ENCODE assay signal across 28 mouse cellular contexts in genomic region chr7:125583325-125584004, GRCm38 (mm10). TPM values are rescaled to one million over a fixed set of nuclear protein-coding genes. Genes with fewer than 3 reads are reported as not detected.
DNase-seq lines count a peak whose midpoint lies in the region; ATAC-seq and TF ChIP-seq lines count a peak whose summit lies in the region.
"Had no signal": no experiment of that assay in that cellular context is flagged by ENCODE, and none has a peak within 500 bp of the region (broad histone marks: within the 10 kb centered on the region; RNA-seq: fewer than 3 reads in every experiment).

No protein-coding gene starts in this region.

- no peak overlapping the region for H3K9ac ChIP-seq in intestine, postnatal 0 days (ENCODE audit: low read depth, low read length)
- no peak overlapping the region for H3K9ac ChIP-seq in intestine, embryonic 16.5 days (ENCODE audit: low read depth, low read length)
- H3K9ac ChIP-seq: forebrain, embryonic 15.5 days; hindbrain, embryonic 14.5 days; neural tube, embryonic 12.5 days had no signal

- H3K27me3 ChIP-seq in intestine, postnatal 0 days (replicated peaks; ENCODE audit: control insufficient read depth, insufficient read depth, low read length), result no peaks in the 10 kb centered on the region
- no peaks in the 10 kb centered on the region for H3K27me3 ChIP-seq in intestine, embryonic 16.5 days (replicated peaks; ENCODE audit: control insufficient read depth, insufficient read depth, low read length)
- H3K27me3 ChIP-seq: forebrain, embryonic 15.5 days; megakaryocyte, embryonic 14.5 days; neural tube, embryonic 12.5 days had no signal

- no peak for ATAC-seq in intestine, postnatal 0 days
- ATAC-seq in intestine, embryonic 16.5 days, result no peak
- peak; percentile 32; the same call in 1 of the 2 replicates for ATAC-seq in megakaryocyte progenitor cell, adult 5-6 weeks (replicated peaks; ENCODE audit: poor library complexity)
- ATAC-seq: forebrain, embryonic 15.5 days had no signal

- H3K9me3 ChIP-seq in intestine, postnatal 0 days (ENCODE audit: control insufficient read depth), result no peaks in the 10 kb centered on the region
- no peaks in the 10 kb centered on the region for H3K9me3 ChIP-seq in intestine, embryonic 16.5 days (ENCODE audit: control insufficient read depth, low read length)
- H3K9me3 ChIP-seq: forebrain, embryonic 15.5 days had no signal

- DNase-seq in thymus, postnatal 14 days, result peak; percentile 61
- no peak for DNase-seq in thymus, adult 18-20 months
- no peak for DNase-seq in kidney, postnatal 36 days
- no peak for DNase-seq in layer of hippocampus, adult 9-11 months
- DNase-seq: adrenal gland, postnatal 25 days; cerebellum, adult 8-10 months; gastrocnemius, postnatal 14 days; heart, adult 2 months; heart, postnatal 36 days; kidney, adult 9 months; kidney, postnatal 14 days; layer of hippocampus, postnatal 36 days; lung, adult 18-20 months; lung, postnatal 10 days; midbrain, embryonic 14.5 days; retina, postnatal 1 day; right cerebral cortex, postnatal 25 days had no signal

- no peaks in the 10 kb centered on the region for H3K4me1 ChIP-seq in intestine, postnatal 0 days (replicated peaks; ENCODE audit: control insufficient read depth, insufficient read depth, low read length)
- peaks cover 3% of the 10 kb centered on the region; the same call in 1 of the 2 replicates for H3K4me1 ChIP-seq in intestine, embryonic 16.5 days (ENCODE audit: control insufficient read depth, insufficient read depth, low read length)

- no peak overlapping the region for H3K4me3 ChIP-seq in intestine, postnatal 0 days (ENCODE audit: low read depth, low read length)
- no peak overlapping the region for H3K4me3 ChIP-seq in intestine, embryonic 16.5 days (ENCODE audit: low read length)
- H3K4me3 ChIP-seq: embryonic facial prominence, embryonic 10.5 days; forebrain, embryonic 15.5 days; heart, adult 2 months; layer of hippocampus, adult 2 months; megakaryocyte, embryonic 14.5 days; neural tube, embryonic 12.5 days had no signal

- H3K4me2 ChIP-seq in intestine, postnatal 0 days (replicated peaks; ENCODE audit: low read depth), result no peak overlapping the region
- H3K4me2 ChIP-seq in intestine, embryonic 16.5 days (ENCODE audit: low read depth, low read length), result no peak overlapping the region
- H3K4me2 ChIP-seq: forebrain, embryonic 15.5 days; hindbrain, embryonic 14.5 days; neural tube, embryonic 12.5 days had no signal

- H3K36me3 ChIP-seq in intestine, postnatal 0 days (ENCODE audit: control insufficient read depth, insufficient read depth), result no peaks in the 10 kb centered on the region
- no peaks in the 10 kb centered on the region for H3K36me3 ChIP-seq in intestine, embryonic 16.5 days (ENCODE audit: control insufficient read depth, insufficient read depth, low read length)
- H3K36me3 ChIP-seq: embryonic facial prominence, embryonic 10.5 days; forebrain, embryonic 15.5 days; neural tube, embryonic 12.5 days had no signal

- H3K27ac ChIP-seq in intestine, postnatal 0 days (ENCODE audit: low read depth, low read length), result no peak overlapping the region
- no peak overlapping the region for H3K27ac ChIP-seq in intestine, embryonic 16.5 days (ENCODE audit: low read length)
- H3K27ac ChIP-seq: embryonic facial prominence, embryonic 10.5 days; forebrain, embryonic 15.5 days; heart, adult 2 months; hindbrain, embryonic 14.5 days; layer of hippocampus, adult 2 months; neural tube, embryonic 12.5 days; stomach, postnatal 0 days had no signal

- WGBS in intestine, postnatal 0 days, result 72% methylated on average over 6 of the region's 6 CpGs
- 73% methylated on average over 6 of the region's 6 CpGs for WGBS in intestine, embryonic 16.5 days

- 0 out of 2 replicates have a peak, but pooled peaks have one; percentile 1 for TF ChIP-seq CTCF in intestine, postnatal 0 days (IDR thresholded peaks at IDR 0.05; ENCODE audit: low read depth)

RNA-seq across cellular contexts. Expression of gene Il21r, which starts 19.8 kb away (rescaled TPM):
- 0.08 and 0.09 TPM in 2 replicates for polyA plus RNA-seq in intestine, postnatal 0 days (2015; fragmentation: Nextera tagmentation; extraction: Ambion mirVana)
- polyA plus RNA-seq in intestine, embryonic 16.5 days (2015; fragmentation: Nextera tagmentation; extraction: Ambion mirVana), result 0.38 and 0.59 TPM in 2 replicates
- 2.7 and 4.3 TPM in 2 replicates for total RNA-seq in megakaryocyte progenitor cell, adult 5-6 weeks (2015)
- 3.6 and 7.2 TPM in 2 replicates for total RNA-seq in megakaryocyte progenitor cell, adult 5-6 weeks (2017)
- polyA plus RNA-seq: heart, embryonic 14.5 days had no signal

RNA-seq across cellular contexts. Expression of gene Il4ra, which starts 31.5 kb away (rescaled TPM):
- polyA plus RNA-seq in intestine, postnatal 0 days (2015; fragmentation: Nextera tagmentation; extraction: Ambion mirVana), result 32.3 and 35.0 TPM in 2 replicates
- polyA plus RNA-seq in intestine, embryonic 16.5 days (2015; fragmentation: Nextera tagmentation; extraction: Ambion mirVana), result 12.6 and 14.5 TPM in 2 replicates
- total RNA-seq in megakaryocyte progenitor cell, adult 5-6 weeks (2015), result 10.5 and 12.0 TPM in 2 replicates
- 19.2 and 20.4 TPM in 2 replicates for total RNA-seq in megakaryocyte progenitor cell, adult 5-6 weeks (2017)
